Mouse (Mus musculus) intestine, postnatal 0 days (tissue): ENCODE data around the gene Sox9. TPM values are rescaled to one million over a fixed set of nuclear protein-coding genes. Genes with fewer than 3 reads are reported as not detected.

ENCODE experiments used
- ATAC-seq: fragments of 200-750 bp; cut with Nextera tagmentation; 2 replicates; pipeline ENCODE4 v1.8.0; 2017; ENCODE audit warnings: mild to moderate bottlenecking, moderate TSS enrichment, moderate library complexity
- H3K27ac ChIP-seq: fragments of 300-500 bp; sonication (generic); 2 replicates; pipeline ENCODE4 v1.5.1; 2014; ENCODE audit warnings: mild to moderate bottlenecking, low read depth, low read length, moderate library complexity
- H3K27me3 ChIP-seq: fragments of 300-500 bp; sonication (generic); replicated peaks from 2 replicates; pipeline ENCODE4 v1.6.1; 2014; ENCODE audit warnings: low read length, mixed read lengths; ENCODE audit not compliant: control insufficient read depth, insufficient read depth
- H3K36me3 ChIP-seq: fragments of 300-500 bp; sonication (generic); 2 replicates; pipeline ENCODE4 v1.6.1; 2014; ENCODE audit warnings: mild to moderate bottlenecking, moderate library complexity; ENCODE audit not compliant: control insufficient read depth, insufficient read depth
- H3K4me1 ChIP-seq: fragments of 300-500 bp; sonication (generic); replicated peaks from 2 replicates; pipeline ENCODE4 v1.6.1; 2014; ENCODE audit warnings: antibody characterized with exemption, low read length, mixed read lengths; ENCODE audit not compliant: control insufficient read depth, insufficient read depth
- H3K4me2 ChIP-seq: fragments of 300-500 bp; sonication (generic); replicated peaks from 2 replicates; pipeline ENCODE4 v1.6.1; 2014; ENCODE audit warnings: low read depth, mild to moderate bottlenecking, moderate library complexity
- H3K4me3 ChIP-seq: fragments of 300-500 bp; sonication (generic); 2 replicates; pipeline ENCODE4 v1.5.1; 2014; ENCODE audit warnings: low read depth, low read length
- H3K9ac ChIP-seq: fragments of 300-500 bp; sonication (generic); 2 replicates; pipeline ENCODE4 v1.6.1; 2014; ENCODE audit warnings: mild to moderate bottlenecking, low read depth, low read length
- H3K9me3 ChIP-seq: fragments of 300-500 bp; sonication (generic); 2 replicates; pipeline ENCODE4 v1.6.1; 2016; ENCODE audit warnings: mixed run types; ENCODE audit not compliant: control insufficient read depth
- CTCF ChIP-seq: sonication (generic); IDR thresholded peaks from 2 replicates; pipeline ENCODE4 v1.5.1; 2016; ENCODE audit warnings: low read depth, mild to moderate bottlenecking, control low read depth, antibody characterized with exemption, moderate library complexity
- WGBS: fragments of 180-500 bp; shearing (Covaris S2); extraction: QIAGEN DNeasy Blood & Tissue Kit; methylation state at CpG from one replicate; pipeline ENCODE4 v1.1.7; 2014; 5-methylcytosine and 5-hydroxymethylcytosine counted together
- polyA plus RNA-seq: library from polyadenylated mRNA; unstranded; fragments of >200 nt; fragmentation: Nextera tagmentation; extraction: Ambion mirVana; gene quantifications from 2 replicates; pipeline ENCODE4 v1.2.1, GENCODE M21; 2015

Sox9 gene
- 15.9 and 16.6 TPM in 2 replicates for polyA plus RNA-seq

DNA sequence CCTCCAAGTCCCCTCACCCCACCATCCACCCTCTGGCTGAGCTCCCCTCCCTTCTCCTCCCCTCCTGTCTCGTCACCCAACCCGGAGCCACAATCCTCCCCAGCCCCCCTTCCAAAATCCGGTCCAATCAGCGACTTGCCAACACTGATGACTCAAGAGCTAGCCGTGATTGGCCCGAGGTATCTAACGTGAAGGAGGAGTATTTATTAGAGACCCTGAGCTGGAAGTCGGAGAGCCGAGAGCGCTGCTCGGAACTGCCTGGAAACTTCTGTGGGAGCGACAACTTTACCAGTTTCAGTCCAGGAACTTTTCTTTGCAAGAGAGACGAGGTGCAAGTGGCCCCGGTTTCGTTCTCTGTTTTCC is at the start of gene Sox9:
Sox9 (plus strand) TSS at position 231 of the 363 bp plus-strand sequence.
- Histone ChIP-seq H3K4me1 (peaks cover 3% of the 10 kb centered on the region; the same call in 1 of the 2 replicates), H3K36me3 (no peaks in the 10 kb centered on the region; the same call in 1 of the 2 replicates), H3K27me3 (peaks cover 18% of the 10 kb centered on the region), H3K4me2 (peak within 1 kb of the TSS; percentile 84), H3K9ac (peak within 1 kb of the TSS; percentile 66), H3K27ac (peak within 1 kb of the TSS; percentile 65), H3K9me3 (no peaks in the 10 kb centered on the region), H3K4me3 (peak within 1 kb of the TSS; percentile 78)
- no peak for TF ChIP-seq CTCF
- ATAC-seq: peak; percentile 73
- 0% methylated on average over 15 of the region's 15 CpGs for WGBS

- H3K27me3 ChIP-seq: no peaks in the 10 kb centered on the region
- H3K9me3 ChIP-seq: no peaks in the 10 kb centered on the region
- TF ChIP-seq CTCF: no peak
- ATAC-seq: no peak
- no peak overlapping the region for H3K4me2 ChIP-seq
- H3K9ac ChIP-seq: no peak overlapping the region
- H3K27ac ChIP-seq: no peak overlapping the region
- WGBS: 69% methylated on average over 7 of the region's 7 CpGs
- H3K36me3 ChIP-seq: no peaks in the 10 kb centered on the region
- no peak overlapping the region for H3K4me3 ChIP-seq
- no peaks in the 10 kb centered on the region for H3K4me1 ChIP-seq
These were observed 49.6 kb upstream of the Sox9 start for GRCm38 (mm10) chr11:112732401-112732800.

DNA sequence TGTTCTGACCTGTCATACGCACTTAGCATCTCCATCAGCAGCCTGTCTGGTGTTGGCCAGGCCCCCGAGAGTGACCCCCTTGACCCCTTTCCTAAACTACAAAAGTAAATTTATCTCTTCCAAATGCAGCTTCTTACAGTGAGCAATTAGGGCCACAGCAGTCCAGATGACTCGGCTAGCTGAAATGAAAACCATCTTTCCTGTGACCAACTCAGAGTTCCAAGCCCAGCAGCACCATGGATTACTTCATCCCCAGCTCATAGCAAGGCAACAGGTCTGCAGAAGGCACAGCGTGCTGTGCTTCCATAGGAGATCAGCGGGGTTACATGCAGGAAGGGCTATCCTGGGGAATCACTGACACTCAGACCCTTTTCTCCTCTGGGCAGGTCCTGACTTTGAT is 45.0 kb upstream of the Sox9 start:
- ATAC-seq: no peak
- Histone ChIP-seq H3K9me3 (no peaks in the 10 kb centered on the region), H3K27ac (no peak overlapping the region), H3K9ac (no peak overlapping the region), H3K4me3 (no peak overlapping the region), H3K4me1 (no peaks in the 10 kb centered on the region), H3K4me2 (no peak overlapping the region), H3K36me3 (no peaks in the 10 kb centered on the region), H3K27me3 (no peaks in the 10 kb centered on the region)
- WGBS: 70% methylated on average over 5 of the region's 5 CpGs
- TF ChIP-seq CTCF: no peak

- H3K36me3 ChIP-seq: no peaks in the 10 kb centered on the region
- H3K4me1 ChIP-seq: no peaks in the 10 kb centered on the region
- no peaks in the 10 kb centered on the region for H3K27me3 ChIP-seq
- no peak overlapping the region for H3K4me2 ChIP-seq
- no peak overlapping the region for H3K9ac ChIP-seq
- no peak for TF ChIP-seq CTCF
- 79% methylated on average over 1 of the region's 1 CpGs for WGBS
- H3K9me3 ChIP-seq: no peaks in the 10 kb centered on the region
- no peak for ATAC-seq
- no peak overlapping the region for H3K4me3 ChIP-seq
- no peak overlapping the region for H3K27ac ChIP-seq
These were observed 42.3 kb upstream of the Sox9 start for GRCm38 (mm10) chr11:112739681-112740080.

DNA sequence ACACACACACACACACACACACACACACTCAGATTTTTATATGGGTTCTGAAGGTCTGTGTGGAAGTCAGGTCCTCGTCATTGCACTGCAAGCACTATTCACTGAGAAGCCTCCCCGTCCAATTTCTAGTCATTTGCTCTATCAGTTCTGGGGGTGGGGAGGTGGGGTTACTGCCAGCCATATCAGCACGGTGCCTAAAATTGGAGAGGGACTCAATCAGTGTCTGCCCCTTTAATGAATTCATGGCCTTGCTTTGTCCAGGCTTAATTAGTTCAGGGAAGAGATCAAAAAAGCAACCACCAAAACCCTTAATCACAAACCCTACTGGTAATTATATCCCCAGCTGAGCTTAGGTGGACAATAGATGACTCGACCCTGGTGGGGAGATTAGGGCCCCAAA is 25.5 kb upstream of the Sox9 start:
- WGBS: 64% methylated on average over 4 of the region's 4 CpGs
- no peak overlapping the region for H3K4me3 ChIP-seq
- no peak overlapping the region for H3K4me2 ChIP-seq
- H3K9ac ChIP-seq: no peak overlapping the region
- H3K36me3 ChIP-seq: no peaks in the 10 kb centered on the region
- TF ChIP-seq CTCF: no peak
- ATAC-seq: no peak
- no peaks in the 10 kb centered on the region for H3K4me1 ChIP-seq
- no peaks in the 10 kb centered on the region for H3K27me3 ChIP-seq
- no peaks in the 10 kb centered on the region for H3K9me3 ChIP-seq
- no peak overlapping the region for H3K27ac ChIP-seq

GRCm38 (mm10) chr11:112758056-112758455 is 24.0 kb upstream of the Sox9 start:
- Histone ChIP-seq H3K4me3 (no peak overlapping the region), H3K4me1 (no peaks in the 10 kb centered on the region), H3K27me3 (no peaks in the 10 kb centered on the region), H3K36me3 (no peaks in the 10 kb centered on the region), H3K4me2 (no peak overlapping the region), H3K9me3 (no peaks in the 10 kb centered on the region), H3K27ac (no peak overlapping the region), H3K9ac (no peak overlapping the region)
- no peak for TF ChIP-seq CTCF
- 77% methylated on average over 9 of the region's 9 CpGs for WGBS
- ATAC-seq: no peak

- TF ChIP-seq CTCF: no peak
- no peak overlapping the region for H3K4me2 ChIP-seq
- no peaks in the 10 kb centered on the region for H3K27me3 ChIP-seq
- no peak overlapping the region for H3K9ac ChIP-seq
- ATAC-seq: no peak
- no peaks in the 10 kb centered on the region for H3K36me3 ChIP-seq
- no peaks in the 10 kb centered on the region for H3K9me3 ChIP-seq
- H3K4me3 ChIP-seq: no peak overlapping the region
- H3K27ac ChIP-seq: no peak overlapping the region
- no peaks in the 10 kb centered on the region for H3K4me1 ChIP-seq
- 86% methylated on average over 4 of the region's 4 CpGs for WGBS
These were observed 15.1 kb upstream of the Sox9 start for GRCm38 (mm10) chr11:112766956-112767355.
